ENCODE assay signal across 15 mouse cellular contexts in genomic region chr2:173243616-173244015, GRCm38 (mm10). TPM values are rescaled to one million over a fixed set of nuclear protein-coding genes. Genes with fewer than 3 reads are reported as not detected.
DNase-seq lines count a peak whose midpoint lies in the region.
"Had no signal": no experiment of that assay in that cellular context is flagged by ENCODE, and none has a peak within 500 bp of the region (broad histone marks: within the 10 kb centered on the region; RNA-seq: fewer than 3 reads in every experiment).

No protein-coding gene starts in this region.

- DNase-seq in gastrocnemius, adult 8-10 months (ENCODE audit: low spot score in 2 of 2) = peak; percentile 24 to 67
- DNase-seq in gastrocnemius, postnatal 10 days = no peak
- DNase-seq in kidney, adult 18-20 months = peak; percentile 46
- no peak for DNase-seq in kidney, postnatal 14 days
- DNase-seq in retina, postnatal 1 day = peak; percentile 28
- no peak for DNase-seq in retina, embryonic 14.5 days (ENCODE audit: low spot score)
- DNase-seq in urinary bladder, postnatal 10 days (ENCODE audit: low spot score) = no peak
- DNase-seq: adrenal gland, postnatal 25 days; cerebellum, adult 8-10 months; cerebellum, postnatal 36 days; liver, postnatal 0 days; lung, postnatal 10 days; right cerebral cortex, postnatal 14 days; thymus, postnatal 14 days had no signal

RNA-seq across cellular contexts. Expression of gene Zbp1, which starts 24.9 kb away (rescaled TPM):
- total RNA-seq in gastrocnemius, adult 8-10 months (2022) = under 1 TPM in 1 of 4 experiments, not detected in 3; 0.54 TPM
- under 1 TPM in 1 of 2 experiments, not detected in 1; 0.09 TPM for total RNA-seq in gastrocnemius, postnatal 10 days (2021)
- total RNA-seq: left cerebral cortex, postnatal 14 days had no signal

RNA-seq across cellular contexts. Expression of gene Pmepa1, which starts 32.7 kb away (rescaled TPM):
- 10 to 100 TPM; 10.8 to 23.7 (median 18.9) TPM for total RNA-seq in gastrocnemius, adult 8-10 months (2022)
- total RNA-seq in gastrocnemius, postnatal 10 days (2021) = 10 to 100 TPM; 15.8 to 19.8 TPM

Comparison
In these comparisons a context has a peak if more than half of its experiments do, and no peak if none do; other contexts are left out.
1. DNase-seq: peak in gastrocnemius, adult 8-10 months (2 of 2), kidney, adult 18-20 months (single experiment) and retina, postnatal 1 day (single experiment); none in gastrocnemius, postnatal 10 days (single experiment), kidney, postnatal 14 days (single experiment), retina, embryonic 14.5 days (single experiment) and urinary bladder, postnatal 10 days (single experiment).